Mouse (Mus musculus): ENCODE measurements around the gene Tnks1bp1. TPM values are rescaled to one million over a fixed set of nuclear protein-coding genes. Genes with fewer than 3 reads are reported as not detected.

Tnks1bp1 gene
- polyA plus RNA-seq, 1 experiment from 2014 or later, result 40.6 TPM

GRCm38 (mm10) chr2:85013826-85014587 is 33.8 kb upstream of the Tnks1bp1 start:
- Histone ChIP-seq H3K36me3 (ENCODE audit: insufficient read depth, low read length) (no peaks in the 10 kb centered on the region), H3K4me3 (ENCODE audit: low read length) (no peak overlapping the region), H3K9ac (replicated peaks; ENCODE audit: low read length) (no peak overlapping the region), H3K4me1 (ENCODE audit: insufficient read depth, low read length) (no peaks in the 10 kb centered on the region), H3K27me3 (ENCODE audit: insufficient read depth, low read length) (no peaks in the 10 kb centered on the region), H3K9me3 (ENCODE audit: low read length) (no peaks in the 10 kb centered on the region), H3K27ac (ENCODE audit: low read length) (no peak overlapping the region), H3K4me2 (replicated peaks; ENCODE audit: low read depth, low read length) (no peak overlapping the region)
- WGBS, result 78% methylated on average over 5 of the region's 5 CpGs
- no peak for ATAC-seq (ENCODE audit: low FRiP score, low TSS enrichment)

- no peaks in the 10 kb centered on the region for H3K27me3 ChIP-seq (ENCODE audit: insufficient read depth, low read length)
- H3K9ac ChIP-seq (replicated peaks; ENCODE audit: low read length), result no peak overlapping the region
- H3K4me3 ChIP-seq (ENCODE audit: low read length), result no peak overlapping the region
- H3K4me1 ChIP-seq (ENCODE audit: insufficient read depth, low read length), result no peaks in the 10 kb centered on the region
- no peaks in the 10 kb centered on the region for H3K36me3 ChIP-seq (ENCODE audit: insufficient read depth, low read length)
- no peak overlapping the region for H3K27ac ChIP-seq (ENCODE audit: low read length)
- WGBS, result 32% methylated on average over 3 of the region's 3 CpGs
- H3K4me2 ChIP-seq (replicated peaks; ENCODE audit: low read depth, low read length), result no peak overlapping the region
- no peak for ATAC-seq (ENCODE audit: low FRiP score, low TSS enrichment)
- no peaks in the 10 kb centered on the region for H3K9me3 ChIP-seq (ENCODE audit: low read length)
Observed at GRCm38 (mm10) chr2:85014588-85014982, 33.2 kb upstream of the Tnks1bp1 start.

GRCm38 (mm10) chr2:85022043-85022442 is 25.8 kb upstream of the Tnks1bp1 start:
- H3K9ac ChIP-seq (replicated peaks; ENCODE audit: low read length), result no peak overlapping the region
- 0 out of 2 replicates have a peak, but pooled peaks have one; percentile 19 for ATAC-seq (ENCODE audit: low FRiP score, low TSS enrichment)
- no peak overlapping the region for H3K27ac ChIP-seq (ENCODE audit: low read length)

GRCm38 (mm10) chr2:85026178-85026577 is 21.6 kb upstream of the Tnks1bp1 start:
- H3K27ac ChIP-seq (ENCODE audit: low read length), result no peak overlapping the region
- ATAC-seq (ENCODE audit: low FRiP score, low TSS enrichment), result no peak
- 85% methylated on average over 3 of the region's 3 CpGs for WGBS
- no peaks in the 10 kb centered on the region for H3K4me1 ChIP-seq (ENCODE audit: insufficient read depth, low read length)
- no peak overlapping the region for H3K4me2 ChIP-seq (replicated peaks; ENCODE audit: low read depth, low read length)
- H3K27me3 ChIP-seq (ENCODE audit: insufficient read depth, low read length), result no peaks in the 10 kb centered on the region
- no peaks in the 10 kb centered on the region for H3K9me3 ChIP-seq (ENCODE audit: low read length)
- H3K36me3 ChIP-seq (ENCODE audit: insufficient read depth, low read length), result no peaks in the 10 kb centered on the region
- H3K4me3 ChIP-seq (ENCODE audit: low read length), result no peak overlapping the region
- no peak overlapping the region for H3K9ac ChIP-seq (replicated peaks; ENCODE audit: low read length)

More at GRCm38 (mm10) chr2:85022043-85022442, 25.8 kb upstream of the Tnks1bp1 start:
- Histone ChIP-seq H3K36me3 (ENCODE audit: insufficient read depth, low read length) (no peaks in the 10 kb centered on the region), H3K4me3 (ENCODE audit: low read length) (no peak overlapping the region), H3K9me3 (ENCODE audit: low read length) (no peaks in the 10 kb centered on the region), H3K27me3 (ENCODE audit: insufficient read depth, low read length) (no peaks in the 10 kb centered on the region), H3K4me1 (ENCODE audit: insufficient read depth, low read length) (no peaks in the 10 kb centered on the region), H3K4me2 (replicated peaks; ENCODE audit: low read depth, low read length) (no peak overlapping the region)
- 27% methylated on average over 4 of the region's 4 CpGs for WGBS

GRCm38 (mm10) chr2:85027281-85027680 is 20.5 kb upstream of the Tnks1bp1 start:
- no peaks in the 10 kb centered on the region for H3K4me1 ChIP-seq (ENCODE audit: insufficient read depth, low read length)
- no peaks in the 10 kb centered on the region for H3K36me3 ChIP-seq (ENCODE audit: insufficient read depth, low read length)
- WGBS, result 71% methylated on average over 5 of the region's 5 CpGs
- H3K27me3 ChIP-seq (ENCODE audit: insufficient read depth, low read length), result no peaks in the 10 kb centered on the region
- no peak for ATAC-seq (ENCODE audit: low FRiP score, low TSS enrichment)
- H3K9ac ChIP-seq (replicated peaks; ENCODE audit: low read length), result no peak overlapping the region
- no peak overlapping the region for H3K27ac ChIP-seq (ENCODE audit: low read length)
- H3K4me2 ChIP-seq (replicated peaks; ENCODE audit: low read depth, low read length), result no peak overlapping the region
- H3K4me3 ChIP-seq (ENCODE audit: low read length), result no peak overlapping the region
- no peaks in the 10 kb centered on the region for H3K9me3 ChIP-seq (ENCODE audit: low read length)

- no peak overlapping the region for H3K4me2 ChIP-seq (replicated peaks; ENCODE audit: low read depth, low read length)
- no peak for ATAC-seq (ENCODE audit: low FRiP score, low TSS enrichment)
Observed at GRCm38 (mm10) chr2:85029897-85030296, 17.9 kb upstream of the Tnks1bp1 start.

GRCm38 (mm10) chr2:85030989-85031388 is 16.8 kb upstream of the Tnks1bp1 start:
- Histone ChIP-seq H3K9ac (replicated peaks; ENCODE audit: low read length) (no peak overlapping the region), H3K36me3 (ENCODE audit: insufficient read depth, low read length) (no peaks in the 10 kb centered on the region), H3K27me3 (ENCODE audit: insufficient read depth, low read length) (no peaks in the 10 kb centered on the region), H3K4me2 (replicated peaks; ENCODE audit: low read depth, low read length) (no peak overlapping the region), H3K9me3 (ENCODE audit: low read length) (no peaks in the 10 kb centered on the region), H3K27ac (ENCODE audit: low read length) (no peak overlapping the region), H3K4me3 (ENCODE audit: low read length) (no peak overlapping the region), H3K4me1 (ENCODE audit: insufficient read depth, low read length) (no peaks in the 10 kb centered on the region)
- WGBS, result 52% methylated on average over 6 of the region's 6 CpGs
- ATAC-seq (ENCODE audit: low FRiP score, low TSS enrichment), result no peak

More at GRCm38 (mm10) chr2:85029897-85030296, 17.9 kb upstream of the Tnks1bp1 start:
- Histone ChIP-seq H3K9ac (replicated peaks; ENCODE audit: low read length) (no peak overlapping the region), H3K27ac (ENCODE audit: low read length) (no peak overlapping the region), H3K4me3 (ENCODE audit: low read length) (no peak overlapping the region), H3K36me3 (ENCODE audit: insufficient read depth, low read length) (no peaks in the 10 kb centered on the region), H3K9me3 (ENCODE audit: low read length) (no peaks in the 10 kb centered on the region), H3K27me3 (ENCODE audit: insufficient read depth, low read length) (no peaks in the 10 kb centered on the region), H3K4me1 (ENCODE audit: insufficient read depth, low read length) (no peaks in the 10 kb centered on the region)
- WGBS, result 26% methylated on average over 6 of the region's 6 CpGs

- H3K9me3 ChIP-seq (ENCODE audit: low read length), result no peaks in the 10 kb centered on the region
- H3K4me1 ChIP-seq (ENCODE audit: insufficient read depth, low read length), result peaks cover 7% of the 10 kb centered on the region
- no peak overlapping the region for H3K4me2 ChIP-seq (replicated peaks; ENCODE audit: low read depth, low read length)
- no peak overlapping the region for H3K27ac ChIP-seq (ENCODE audit: low read length)
- ATAC-seq (ENCODE audit: low FRiP score, low TSS enrichment), result no peak
- no peak overlapping the region for H3K9ac ChIP-seq (replicated peaks; ENCODE audit: low read length)
- no peaks in the 10 kb centered on the region for H3K27me3 ChIP-seq (ENCODE audit: insufficient read depth, low read length)
- WGBS, result 85% methylated on average over 2 of the region's 2 CpGs
- no peak overlapping the region for H3K4me3 ChIP-seq (ENCODE audit: low read length)
- no peaks in the 10 kb centered on the region for H3K36me3 ChIP-seq (ENCODE audit: insufficient read depth, low read length)
Observed at GRCm38 (mm10) chr2:85033121-85033520, 14.7 kb upstream of the Tnks1bp1 start.

GRCm38 (mm10) chr2:85034169-85034568 is 13.7 kb upstream of the Tnks1bp1 start:
- H3K4me2 ChIP-seq (replicated peaks; ENCODE audit: low read depth, low read length), result no peak overlapping the region
- no peaks in the 10 kb centered on the region for H3K27me3 ChIP-seq (ENCODE audit: insufficient read depth, low read length)
- no peaks in the 10 kb centered on the region for H3K9me3 ChIP-seq (ENCODE audit: low read length)
- ATAC-seq (ENCODE audit: low FRiP score, low TSS enrichment), result no peak
- H3K27ac ChIP-seq (ENCODE audit: low read length), result no peak overlapping the region
- peaks cover 13% of the 10 kb centered on the region for H3K4me1 ChIP-seq (ENCODE audit: insufficient read depth, low read length)
- WGBS, result 82% methylated on average over 7 of the region's 7 CpGs
- H3K36me3 ChIP-seq (ENCODE audit: insufficient read depth, low read length), result peaks cover under 1% of the 10 kb centered on the region
- no peak overlapping the region for H3K9ac ChIP-seq (replicated peaks; ENCODE audit: low read length)
- no peak overlapping the region for H3K4me3 ChIP-seq (ENCODE audit: low read length)

- H3K9me3 ChIP-seq (ENCODE audit: low read length), result no peaks in the 10 kb centered on the region
- peak overlapping the region; percentile 87; the same call in 1 of the 2 replicates for H3K27ac ChIP-seq (ENCODE audit: low read length)
- H3K27me3 ChIP-seq (ENCODE audit: insufficient read depth, low read length), result no peaks in the 10 kb centered on the region
- H3K4me1 ChIP-seq (ENCODE audit: insufficient read depth, low read length), result peaks cover 13% of the 10 kb centered on the region
- 5% methylated on average over 11 of the region's 11 CpGs for WGBS
- H3K4me3 ChIP-seq (ENCODE audit: low read length), result peak overlapping the region; percentile 88
- peak overlapping the region; percentile 97 for H3K9ac ChIP-seq (replicated peaks; ENCODE audit: low read length)
- ATAC-seq (ENCODE audit: low FRiP score, low TSS enrichment), result peak; percentile 25
- H3K36me3 ChIP-seq (ENCODE audit: insufficient read depth, low read length), result peaks cover 24% of the 10 kb centered on the region
- H3K4me2 ChIP-seq (replicated peaks; ENCODE audit: low read depth, low read length), result peak overlapping the region; percentile 89
Observed at GRCm38 (mm10) chr2:85036507-85037046, 11.2 kb upstream of the Tnks1bp1 start.
